19 mouse cellular contexts compared by ENCODE assay signal in genomic region chr3:128938536-128938935, GRCm38 (mm10).
A peak's percentile ranks its signal among the peaks of the same experiment; 100 is the strongest.
DNase-seq lines count a peak whose midpoint lies in the region; ATAC-seq lines count a peak whose summit lies in the region.
"Had no signal": no experiment of that assay in that cellular context is flagged by ENCODE, and none has a peak within 500 bp of the region (broad histone marks: within the 10 kb centered on the region; RNA-seq: fewer than 3 reads in every experiment).

No protein-coding gene starts in this region.

- H3K9me3 ChIP-seq in embryonic facial prominence, embryonic 10.5 days: no peaks in the 10 kb centered on the region
- H3K9me3 ChIP-seq in kidney, embryonic 14.5 days (ENCODE audit: control insufficient read depth, low read length): no peaks in the 10 kb centered on the region
- H3K9me3 ChIP-seq: embryonic facial prominence, embryonic 12.5 days; forebrain, embryonic 13.5 days; forebrain, embryonic 15.5 days had no signal

- no peak overlapping the region for H3K27ac ChIP-seq in embryonic facial prominence, embryonic 10.5 days (replicated peaks)
- no peak overlapping the region for H3K27ac ChIP-seq in kidney, embryonic 14.5 days (ENCODE audit: low read depth, low read length)
- H3K27ac ChIP-seq: embryonic facial prominence, embryonic 12.5 days; forebrain, embryonic 13.5 days; forebrain, embryonic 15.5 days had no signal

- no peak overlapping the region for H3K4me3 ChIP-seq in embryonic facial prominence, embryonic 10.5 days
- H3K4me3 ChIP-seq in kidney, embryonic 14.5 days (ENCODE audit: low read length): no peak overlapping the region
- H3K4me3 ChIP-seq: embryonic facial prominence, embryonic 12.5 days; forebrain, embryonic 13.5 days; forebrain, embryonic 15.5 days had no signal

- WGBS in embryonic facial prominence, embryonic 10.5 days: 55% methylated on average over 5 of the region's 5 CpGs
- 64% methylated on average over 5 of the region's 5 CpGs for WGBS in kidney, embryonic 14.5 days

- no peaks in the 10 kb centered on the region for H3K4me1 ChIP-seq in embryonic facial prominence, embryonic 10.5 days
- no peaks in the 10 kb centered on the region for H3K4me1 ChIP-seq in kidney, embryonic 14.5 days (ENCODE audit: control insufficient read depth, insufficient read depth, low read length)
- H3K4me1 ChIP-seq: embryonic facial prominence, embryonic 12.5 days; forebrain, embryonic 13.5 days; forebrain, embryonic 15.5 days had no signal

- no peak overlapping the region for H3K9ac ChIP-seq in kidney, embryonic 14.5 days (ENCODE audit: low read depth, low read length)
- H3K9ac ChIP-seq: embryonic facial prominence, embryonic 12.5 days; forebrain, embryonic 13.5 days; forebrain, embryonic 15.5 days; forebrain, postnatal 0 days had no signal

- ATAC-seq in kidney, embryonic 14.5 days (ENCODE audit: low FRiP score, low TSS enrichment): no peak
- ATAC-seq: forebrain, embryonic 13.5 days; forebrain, embryonic 15.5 days; forebrain, postnatal 0 days had no signal

- H3K27me3 ChIP-seq in embryonic facial prominence, embryonic 10.5 days (replicated peaks; ENCODE audit: low read depth, poor library complexity, severe bottlenecking): peaks cover 8% of the 10 kb centered on the region; the same call in 1 of the 2 replicates
- H3K27me3 ChIP-seq in kidney, embryonic 14.5 days (ENCODE audit: control insufficient read depth, insufficient read depth, low read length): no peaks in the 10 kb centered on the region
- H3K27me3 ChIP-seq: embryonic facial prominence, embryonic 12.5 days; forebrain, embryonic 13.5 days; forebrain, embryonic 15.5 days had no signal

- peak; percentile 24 for DNase-seq in embryo, embryonic 10 days (ENCODE audit: low spot score)
- DNase-seq in embryo, embryonic 9.5 days (ENCODE audit: extremely low spot score): no peak
- peak; percentile 17 for DNase-seq in embryonic facial prominence, embryonic 10.5 days (ENCODE audit: low spot score)
- peak; percentile 39 for DNase-seq in mesoderm, embryonic 11.5 days (ENCODE audit: low read depth, low spot score)
- DNase-seq in cerebellum, postnatal 36 days: no peak
- DNase-seq: adrenal gland, adult 2 months; adrenal gland, postnatal 10 days; adrenal gland, postnatal 25 days; B cell, adult 2 months; cerebellum, adult 11 months; cerebellum, adult 18-20 months; cerebellum, adult 8-10 months; cerebellum, adult 9-11 months; cerebellum, postnatal 14 days; forebrain, postnatal 0 days had no signal

- no peak overlapping the region for H3K4me2 ChIP-seq in kidney, embryonic 14.5 days (replicated peaks; ENCODE audit: low read depth, low read length)
- H3K4me2 ChIP-seq: embryonic facial prominence, embryonic 12.5 days; forebrain, embryonic 13.5 days; forebrain, embryonic 15.5 days had no signal

- H3K36me3 ChIP-seq in embryonic facial prominence, embryonic 10.5 days (replicated peaks): no peaks in the 10 kb centered on the region
- no peaks in the 10 kb centered on the region for H3K36me3 ChIP-seq in kidney, embryonic 14.5 days (ENCODE audit: control insufficient read depth, insufficient read depth, low read length)
- H3K36me3 ChIP-seq: embryonic facial prominence, embryonic 12.5 days; forebrain, embryonic 15.5 days had no signal

Comparison
In these comparisons a context has a peak if more than half of its experiments do, and no peak if none do; other contexts are left out.
1. DNase-seq: peak in embryo, embryonic 10 days (single experiment), embryonic facial prominence, embryonic 10.5 days (single experiment) and mesoderm, embryonic 11.5 days (single experiment); none in embryo, embryonic 9.5 days (single experiment) and cerebellum, postnatal 36 days (0 of 2).